Mouse (Mus musculus) embryonic facial prominence, embryonic 15.5 days (tissue): ENCODE results near the gene Slc12a9. TPM values are rescaled to one million over a fixed set of nuclear protein-coding genes. Genes with fewer than 3 reads are reported as not detected.

Experiments
- ATAC-seq: fragments of 200-750 bp; cut with Nextera tagmentation; 2 replicates; pipeline ENCODE4 v1.8.0; 2017; ENCODE audit warnings: low read depth, moderate TSS enrichment; ENCODE audit not compliant: insufficient number of reproducible peaks, low FRiP score, low TSS enrichment
- H3K27ac ChIP-seq: fragments of 300-500 bp; sonication (generic); replicated peaks from 2 replicates; pipeline ENCODE4 v1.5.1; 2015; ENCODE audit warnings: mild to moderate bottlenecking, inconsistent platforms
- H3K27me3 ChIP-seq: fragments of 300-500 bp; sonication (generic); 2 replicates; pipeline ENCODE4 v1.6.1; 2015; ENCODE audit warnings: inconsistent platforms
- H3K36me3 ChIP-seq: fragments of 300-500 bp; sonication (generic); 2 replicates; pipeline ENCODE4 v1.6.1; 2015; ENCODE audit warnings: mild to moderate bottlenecking, inconsistent platforms
- H3K4me1 ChIP-seq: fragments of 300-500 bp; sonication (generic); 2 replicates; pipeline ENCODE4 v1.6.1; 2015; ENCODE audit warnings: inconsistent platforms
- H3K4me2 ChIP-seq: fragments of 300-500 bp; sonication (generic); replicated peaks from 2 replicates; pipeline ENCODE4 v1.6.1; 2015; ENCODE audit warnings: mild to moderate bottlenecking, inconsistent platforms
- H3K4me3 ChIP-seq: fragments of 300-500 bp; sonication (generic); replicated peaks from 2 replicates; pipeline ENCODE4 v1.5.1; 2015; ENCODE audit warnings: mild to moderate bottlenecking, inconsistent platforms
- H3K9ac ChIP-seq: fragments of 300-500 bp; sonication (generic); 2 replicates; pipeline ENCODE4 v1.6.1; 2015; ENCODE audit warnings: inconsistent platforms
- H3K9me3 ChIP-seq: fragments of 300-500 bp; sonication (generic); replicated peaks from 2 replicates; pipeline ENCODE4 v1.6.1; 2016; ENCODE audit warnings: inconsistent platforms
- WGBS: fragments of 180-500 bp; shearing (Covaris S2); methylation state at CpG from one replicate; pipeline ENCODE4 v1.1.7; 2015; 5-methylcytosine and 5-hydroxymethylcytosine counted together
- polyA plus RNA-seq: library from polyadenylated mRNA; unstranded; fragments of >200 nt; fragmentation: Nextera tagmentation; extraction: Ambion mirVana; gene quantifications from 2 replicates; pipeline ENCODE4 v1.2.1, GENCODE M21; 2015

Slc12a9 gene
- polyA plus RNA-seq, 1 experiment from 2014 or later = 16.3 TPM

DNA sequence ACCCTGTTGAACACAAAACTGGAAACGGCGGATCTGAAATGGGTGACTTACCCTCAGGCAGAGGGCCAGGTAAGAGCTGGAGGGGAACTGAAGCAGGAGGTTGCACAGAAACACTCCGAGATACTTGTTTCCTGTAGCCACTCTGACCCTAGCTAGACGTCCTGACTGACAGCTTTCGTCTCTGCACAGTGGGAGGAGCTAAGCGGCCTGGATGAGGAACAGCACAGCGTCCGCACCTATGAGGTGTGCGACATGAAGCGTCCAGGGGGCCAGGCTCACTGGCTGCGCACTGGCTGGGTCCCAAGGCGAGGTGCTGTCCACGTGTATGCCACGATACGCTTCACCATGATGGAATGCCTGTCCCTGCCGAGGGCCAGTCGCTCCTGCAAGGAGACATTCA, 20.7 kb upstream of the Slc12a9 start:
- H3K27me3 ChIP-seq = no peaks in the 10 kb centered on the region
- 78% methylated on average over 17 of the region's 17 CpGs for WGBS
- no peak overlapping the region for H3K27ac ChIP-seq
- H3K4me2 ChIP-seq = no peak overlapping the region
- H3K4me1 ChIP-seq = peaks cover 35% of the 10 kb centered on the region
- no peak for ATAC-seq
- peaks cover 48% of the 10 kb centered on the region for H3K36me3 ChIP-seq
- no peaks in the 10 kb centered on the region for H3K9me3 ChIP-seq
- H3K4me3 ChIP-seq = 0 out of 2 replicates have a peak overlapping the region, but pooled peaks have one; percentile 4
- no peak overlapping the region for H3K9ac ChIP-seq

DNA sequence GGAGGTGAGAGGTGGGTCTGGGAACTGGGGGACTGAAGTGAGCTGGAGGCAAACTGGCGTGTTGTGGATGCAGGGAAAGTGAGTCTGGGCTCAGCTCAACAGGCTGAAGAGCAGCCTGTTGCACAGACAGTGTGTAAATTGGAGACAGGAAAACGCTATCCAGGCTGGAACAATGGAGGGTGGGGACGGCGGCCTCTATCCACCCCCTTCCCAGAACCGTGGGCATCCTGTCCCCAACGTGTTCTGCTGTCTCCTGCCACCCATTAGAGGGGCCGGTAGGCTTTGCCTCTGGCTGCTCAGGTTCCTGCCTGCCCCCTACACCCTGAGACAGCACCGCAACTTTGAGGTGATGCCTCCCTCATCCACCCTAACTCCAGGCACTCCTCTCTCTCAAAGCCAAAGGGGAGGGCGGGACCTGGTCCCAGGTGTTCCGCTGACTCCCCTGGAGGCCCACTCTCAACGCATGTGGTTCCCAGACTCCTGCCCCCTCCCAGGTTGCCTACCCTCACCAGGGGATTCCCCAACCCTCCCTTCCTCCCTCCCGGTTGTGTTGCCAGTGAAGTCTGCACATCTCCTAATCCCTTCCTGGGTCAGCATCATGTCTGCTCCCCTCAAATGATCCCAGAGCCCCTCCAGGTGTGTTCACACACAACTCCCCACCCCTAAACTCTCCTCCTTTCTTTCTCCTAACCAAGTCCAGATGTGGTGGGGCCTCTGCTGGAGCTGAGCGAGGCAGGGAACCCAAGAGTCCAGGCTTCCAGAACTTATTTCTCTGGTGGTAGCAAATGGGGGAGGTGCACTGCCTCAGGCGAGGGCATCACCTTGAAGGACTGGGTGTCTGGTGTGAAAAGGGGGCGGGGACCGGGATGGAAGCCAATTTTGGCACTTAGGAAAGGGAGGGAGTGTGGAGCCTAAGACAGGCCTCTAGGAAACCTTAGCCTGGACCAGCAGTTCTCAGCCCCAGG, 18.9 kb upstream of the Slc12a9 start:
- Histone ChIP-seq H3K36me3 (peaks cover 33% of the 10 kb centered on the region), H3K9me3 (no peaks in the 10 kb centered on the region), H3K9ac (peak overlapping the region; percentile 91), H3K4me3 (peak overlapping the region; percentile 79), H3K27me3 (no peaks in the 10 kb centered on the region), H3K4me1 (peaks cover 40% of the 10 kb centered on the region), H3K27ac (peak overlapping the region; percentile 96), H3K4me2 (peak overlapping the region; percentile 77)
- ATAC-seq = no peak
- 11% methylated on average over 16 of the region's 16 CpGs for WGBS

DNA sequence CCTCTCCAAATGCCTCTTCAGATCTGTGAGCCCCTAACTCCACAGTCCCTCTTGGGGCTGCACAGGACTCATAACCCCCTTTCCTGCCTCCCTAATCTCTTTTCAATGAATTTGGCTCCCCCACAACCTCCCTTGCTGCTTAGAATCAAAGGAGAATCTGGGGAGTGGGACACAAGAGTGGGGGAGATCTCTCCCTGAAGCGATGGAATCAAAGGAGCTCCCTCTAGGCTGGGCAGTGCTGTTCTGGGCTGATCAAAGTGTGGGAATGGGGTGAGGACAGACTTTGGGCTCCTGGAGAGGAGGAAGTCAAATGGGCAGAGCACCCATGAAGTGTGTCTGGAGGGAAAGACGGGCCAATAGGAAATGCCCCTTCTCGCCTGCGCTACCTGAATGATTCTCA, 18.0 kb upstream of the Slc12a9 start:
- Histone ChIP-seq H3K36me3 (peaks cover 26% of the 10 kb centered on the region), H3K27ac (peak overlapping the region; percentile 96), H3K9ac (peak overlapping the region; percentile 91), H3K9me3 (no peaks in the 10 kb centered on the region), H3K27me3 (no peaks in the 10 kb centered on the region), H3K4me3 (peak overlapping the region; percentile 79), H3K4me2 (peak overlapping the region; percentile 77), H3K4me1 (peaks cover 40% of the 10 kb centered on the region)
- 5% methylated on average over 4 of the region's 4 CpGs for WGBS
- ATAC-seq = no peak

DNA sequence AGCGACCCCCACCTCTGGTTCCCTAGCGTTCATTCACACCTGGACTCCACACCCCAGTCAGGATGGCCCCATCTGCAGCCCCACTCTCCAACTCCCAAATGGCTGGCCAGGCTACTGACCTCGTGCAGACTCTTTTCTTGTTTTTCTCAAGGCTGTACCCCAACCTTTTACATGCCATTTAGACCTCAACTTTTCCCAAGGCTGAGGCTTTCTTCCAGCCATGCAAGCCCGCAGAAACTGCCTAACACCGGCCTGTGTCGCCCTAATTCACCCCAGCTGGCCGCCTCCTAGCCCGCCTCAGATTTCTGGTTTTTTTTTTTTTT, 17.6 kb upstream of the Slc12a9 start:
- Histone ChIP-seq H3K27me3 (no peaks in the 10 kb centered on the region), H3K9me3 (no peaks in the 10 kb centered on the region), H3K4me2 (peak overlapping the region; percentile 77), H3K9ac (peak overlapping the region; percentile 91), H3K4me1 (peaks cover 43% of the 10 kb centered on the region), H3K36me3 (peaks cover 22% of the 10 kb centered on the region), H3K27ac (peak overlapping the region; percentile 96), H3K4me3 (peak overlapping the region; percentile 79)
- no peak for ATAC-seq
- under 1% methylated on average over 8 of the region's 8 CpGs for WGBS

DNA sequence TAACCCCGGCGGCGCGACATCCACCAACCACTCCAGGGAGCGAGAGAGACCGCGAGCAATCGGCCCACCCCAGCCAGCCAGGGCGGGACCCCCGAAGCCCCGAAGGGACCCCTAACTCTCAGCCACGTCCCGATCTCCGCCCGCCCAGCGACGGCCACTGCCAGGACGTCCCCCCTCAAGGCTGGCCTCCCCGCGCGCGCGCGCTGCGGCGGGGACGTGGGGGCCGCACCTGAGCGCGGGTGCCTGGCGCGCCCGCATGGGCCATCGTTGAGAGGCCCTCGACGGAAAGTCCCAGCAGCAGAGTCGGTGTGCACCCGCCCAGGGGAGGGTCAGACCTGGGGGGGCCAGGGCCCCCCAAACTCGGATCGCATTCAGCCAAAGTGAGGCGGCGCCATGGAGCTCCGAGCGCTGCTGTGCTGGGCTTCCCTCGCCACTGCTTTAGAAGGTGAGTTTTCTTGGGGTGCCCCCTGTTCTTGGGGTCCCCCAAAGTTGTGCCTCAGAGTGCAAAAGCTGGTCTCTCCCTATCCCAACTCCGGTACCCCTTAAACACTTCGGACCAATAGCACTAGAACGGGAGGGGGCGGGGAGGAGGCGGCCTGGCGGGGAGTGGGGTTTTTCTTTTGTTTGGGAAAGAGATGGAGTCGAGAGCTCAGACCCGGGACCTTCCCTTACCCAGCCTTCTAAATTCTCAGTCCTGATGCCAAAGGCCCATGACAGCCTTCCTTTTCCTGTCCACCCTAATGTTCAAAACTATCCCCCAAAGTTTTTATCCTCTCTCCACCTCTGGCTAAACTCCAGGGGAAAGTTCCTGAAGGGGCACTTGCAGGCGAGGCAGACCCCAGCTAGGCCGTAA, 17.0 kb upstream of the Slc12a9 start:
- H3K9me3 ChIP-seq = no peaks in the 10 kb centered on the region
- H3K4me3 ChIP-seq = peak overlapping the region; percentile 79
- peak; percentile 70 for ATAC-seq
- peak overlapping the region; percentile 96 for H3K27ac ChIP-seq
- peaks cover 16% of the 10 kb centered on the region for H3K36me3 ChIP-seq
- under 1% methylated on average over 55 of the region's 55 CpGs for WGBS
- peaks cover 43% of the 10 kb centered on the region for H3K4me1 ChIP-seq
- peak overlapping the region; percentile 91 for H3K9ac ChIP-seq
- H3K27me3 ChIP-seq = no peaks in the 10 kb centered on the region
- peak overlapping the region; percentile 77 for H3K4me2 ChIP-seq

DNA sequence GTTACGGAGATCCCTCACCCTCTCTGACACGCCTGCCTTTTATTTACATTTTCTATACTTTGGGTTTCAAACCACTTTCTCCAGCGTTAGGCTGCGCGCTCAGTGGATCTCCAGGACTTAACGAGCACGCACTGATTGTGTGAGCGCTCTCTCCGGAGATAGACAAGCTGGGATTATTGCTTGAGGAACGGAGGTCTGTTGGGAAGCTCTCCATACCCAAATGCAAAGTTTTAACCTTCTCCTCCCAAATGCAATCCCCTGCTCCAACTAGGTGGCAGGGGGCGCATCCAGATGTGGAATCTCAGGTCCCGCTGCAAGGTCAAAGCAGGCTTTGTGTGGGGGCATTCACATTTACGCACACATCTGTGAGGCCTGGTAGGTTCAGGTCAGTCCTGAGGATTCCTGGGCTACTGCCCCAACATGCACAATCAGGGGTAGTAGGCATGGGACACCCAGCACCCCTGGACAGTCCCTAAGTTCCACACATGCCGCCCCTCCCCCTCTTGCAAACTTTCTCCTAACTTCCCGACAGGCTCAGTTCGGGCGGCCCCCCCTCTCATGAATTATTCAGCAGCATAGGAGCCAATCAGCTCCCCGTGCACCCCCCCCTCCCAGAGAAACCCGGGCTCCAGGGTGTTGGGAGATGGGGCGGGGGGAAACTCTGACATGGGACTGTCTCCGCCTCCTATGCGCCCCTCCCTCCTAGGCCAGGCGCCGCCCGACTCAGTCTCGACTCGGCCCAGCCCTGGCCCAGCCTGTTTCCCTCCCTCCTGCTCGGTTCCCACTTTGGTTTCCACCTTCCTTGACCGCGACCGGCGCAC, 16.2 kb upstream of the Slc12a9 start, which contains the start of gene Ephb4:
Gene Ephb4 (plus strand): TSS at position 726 of the 821 bp plus-strand sequence.
- peak within 1 kb of the TSS; percentile 91 for H3K9ac ChIP-seq
- ATAC-seq = peak; percentile 98
- peak within 1 kb of the TSS; percentile 79 for H3K4me3 ChIP-seq
- H3K27ac ChIP-seq = peak within 1 kb of the TSS; percentile 96
- H3K27me3 ChIP-seq = no peaks in the 10 kb centered on the region
- WGBS = 1% methylated on average over 32 of the region's 32 CpGs
- peaks cover 8% of the 10 kb centered on the region for H3K36me3 ChIP-seq
- peak within 1 kb of the TSS; percentile 77 for H3K4me2 ChIP-seq
- no peaks in the 10 kb centered on the region for H3K9me3 ChIP-seq
- peaks cover 43% of the 10 kb centered on the region for H3K4me1 ChIP-seq

DNA sequence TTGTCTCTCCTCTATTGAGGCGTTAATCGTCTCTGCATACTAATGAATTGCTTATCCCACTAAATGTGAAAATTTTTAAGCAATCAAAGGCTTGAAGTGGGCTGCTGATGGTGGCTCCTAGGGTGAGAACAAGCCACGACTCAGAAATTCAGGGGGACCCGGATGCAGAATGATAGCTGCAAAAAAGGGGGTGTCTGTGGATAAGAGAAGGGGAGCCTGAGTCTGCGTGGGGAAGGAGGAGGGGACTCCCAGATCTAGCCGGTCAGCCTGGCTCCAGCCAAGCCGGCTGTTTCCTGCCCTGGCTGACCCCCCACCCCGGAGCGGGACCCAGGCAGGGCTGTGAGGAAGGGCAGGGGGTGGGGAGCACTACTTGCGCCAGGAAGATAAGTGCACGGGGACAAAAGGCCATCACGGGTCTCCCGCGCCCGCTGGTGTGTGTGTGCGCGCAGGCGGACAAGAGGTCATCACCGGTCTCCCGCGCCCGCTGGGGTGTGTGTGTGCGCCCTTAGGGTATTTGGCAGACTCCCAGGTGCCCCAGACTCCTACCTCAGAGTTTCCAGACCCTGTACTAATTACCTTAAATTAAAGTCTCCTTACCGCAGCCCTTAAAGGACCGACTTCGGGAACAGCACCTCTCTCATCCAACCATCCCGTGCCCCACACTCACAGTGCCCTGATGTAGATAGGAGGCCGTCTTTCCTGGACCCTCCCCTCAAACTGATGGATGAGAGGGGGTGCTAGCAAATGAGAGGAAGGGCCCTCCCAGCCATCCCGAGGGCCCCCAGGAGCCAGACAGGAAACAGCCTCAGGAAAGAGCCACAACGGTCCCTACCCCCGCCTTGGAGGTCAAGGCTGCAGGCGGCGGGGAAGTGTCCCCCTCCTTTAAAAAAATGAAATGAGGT, 15.3 kb upstream of the Slc12a9 start:
- H3K36me3 ChIP-seq = no peaks in the 10 kb centered on the region; the same call in 1 of the 2 replicates
- no peak for ATAC-seq
- 3% methylated on average over 33 of the region's 33 CpGs for WGBS
- peak overlapping the region; percentile 91 for H3K9ac ChIP-seq
- peak overlapping the region; percentile 96 for H3K27ac ChIP-seq
- H3K4me1 ChIP-seq = peaks cover 37% of the 10 kb centered on the region
- no peaks in the 10 kb centered on the region for H3K27me3 ChIP-seq
- peak overlapping the region; percentile 77 for H3K4me2 ChIP-seq
- no peaks in the 10 kb centered on the region for H3K9me3 ChIP-seq
- peak overlapping the region; percentile 79 for H3K4me3 ChIP-seq

DNA sequence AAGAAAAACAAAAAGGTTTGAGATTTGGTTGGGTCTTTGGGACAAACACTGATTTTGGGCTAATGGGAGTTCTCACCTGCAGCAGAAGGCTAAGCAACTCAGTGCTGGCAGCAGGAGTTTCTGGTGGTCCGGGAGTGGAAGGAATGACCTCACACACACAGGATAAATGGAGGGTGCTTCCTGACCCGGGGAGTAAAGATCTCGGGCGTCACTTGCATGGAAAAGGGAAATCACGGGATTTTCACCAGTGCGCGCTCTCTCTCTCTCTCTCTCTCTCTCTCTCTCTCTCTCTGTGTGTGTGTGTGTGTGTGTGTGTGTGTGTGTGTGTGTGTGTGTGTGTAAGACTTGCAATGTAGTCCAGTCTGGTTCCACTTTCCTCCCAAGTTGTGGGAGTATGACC, 14.5 kb upstream of the Slc12a9 start:
- peaks cover 33% of the 10 kb centered on the region for H3K4me1 ChIP-seq
- H3K4me2 ChIP-seq = no peak overlapping the region
- H3K9me3 ChIP-seq = no peaks in the 10 kb centered on the region
- no peak for ATAC-seq
- no peak overlapping the region for H3K9ac ChIP-seq
- H3K4me3 ChIP-seq = no peak overlapping the region
- H3K36me3 ChIP-seq = no peaks in the 10 kb centered on the region
- 35% methylated on average over 7 of the region's 7 CpGs for WGBS
- H3K27ac ChIP-seq = no peak overlapping the region
- no peaks in the 10 kb centered on the region for H3K27me3 ChIP-seq

DNA sequence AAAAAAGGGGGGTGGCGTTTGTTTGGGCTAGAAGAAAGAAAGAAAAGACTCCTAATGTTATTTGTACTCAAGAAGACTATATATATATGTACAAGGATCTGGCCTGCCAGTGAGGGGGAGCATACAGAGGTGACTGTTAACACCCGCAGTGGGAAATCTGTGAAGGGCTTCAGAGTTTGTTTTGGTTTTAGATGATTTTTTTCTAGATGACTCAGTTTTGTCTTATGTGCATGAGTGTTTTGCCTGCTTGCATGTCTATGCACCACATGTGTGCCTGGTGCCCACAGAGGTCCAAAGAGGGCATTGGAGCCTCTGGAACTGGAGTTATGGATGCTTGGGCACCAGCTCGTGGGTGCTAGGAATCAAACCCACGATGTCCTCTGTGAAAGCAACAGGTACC, 13.6 kb upstream of the Slc12a9 start:
- H3K9me3 ChIP-seq = no peaks in the 10 kb centered on the region
- WGBS = 83% methylated on average over 4 of the region's 4 CpGs
- peaks cover 24% of the 10 kb centered on the region for H3K4me1 ChIP-seq
- H3K27ac ChIP-seq = no peak overlapping the region
- H3K9ac ChIP-seq = no peak overlapping the region
- no peaks in the 10 kb centered on the region for H3K36me3 ChIP-seq
- H3K27me3 ChIP-seq = no peaks in the 10 kb centered on the region
- no peak overlapping the region for H3K4me3 ChIP-seq
- H3K4me2 ChIP-seq = no peak overlapping the region
- ATAC-seq = no peak

DNA sequence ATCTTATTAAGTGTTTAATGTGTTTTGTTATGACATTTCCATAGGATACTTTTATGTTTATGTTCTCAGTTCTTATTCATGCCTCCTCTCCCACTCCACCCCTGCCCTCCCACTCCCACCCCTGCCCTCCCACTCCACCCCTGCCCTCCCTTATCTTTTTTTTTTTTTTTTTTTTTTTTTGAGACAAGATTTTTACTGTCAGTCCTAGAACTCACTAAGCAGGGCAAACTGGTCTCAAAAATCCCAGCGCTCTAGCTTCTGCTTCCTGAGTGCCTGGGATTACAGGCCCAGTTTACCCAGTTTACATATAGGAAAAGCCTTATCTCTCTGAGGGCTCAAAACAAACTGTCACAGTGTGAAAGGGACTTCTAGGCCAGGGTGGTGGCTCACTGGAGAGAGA, 13.0 kb upstream of the Slc12a9 start:
- no peak overlapping the region for H3K27ac ChIP-seq
- H3K9ac ChIP-seq = no peak overlapping the region
- ATAC-seq = no peak
- H3K36me3 ChIP-seq = no peaks in the 10 kb centered on the region
- 88% methylated on average over 1 of the region's 1 CpGs for WGBS
- peaks cover 19% of the 10 kb centered on the region for H3K4me1 ChIP-seq
- H3K27me3 ChIP-seq = no peaks in the 10 kb centered on the region
- no peak overlapping the region for H3K4me2 ChIP-seq
- H3K9me3 ChIP-seq = no peaks in the 10 kb centered on the region
- no peak overlapping the region for H3K4me3 ChIP-seq
